Mouse (Mus musculus): ENCODE measurements around the gene Tnfrsf21.

GRCm38 (mm10) chr17:43032489-43033036 lies 16.2 kb downstream of the Tnfrsf21 start:
- no peak for TF ChIP-seq POLR2A (IDR thresholded peaks at IDR 0.05; ENCODE audit: borderline replicate concordance, low read depth, low read length)
- no peak for TF ChIP-seq CTCF (IDR thresholded peaks at IDR 0.05; ENCODE audit: low read depth, low read length)

Data from bone marrow macrophage, adult 2 months (primary cell).